Mouse (Mus musculus): Measurements from ENCODE around the gene Mcm3. TPM values are rescaled to one million over a fixed set of nuclear protein-coding genes. Genes with fewer than 3 reads are reported as not detected.

Mcm3 gene
- polyA plus RNA-seq, 1 experiment from 2014 or later = 27.6 TPM

- Histone ChIP-seq H3K36me3 (ENCODE audit: control insufficient read depth, insufficient read depth) (peaks cover 44% of the 10 kb centered on the region), H3K27me3 (replicated peaks; ENCODE audit: control insufficient read depth, insufficient read depth, low read length) (no peaks in the 10 kb centered on the region), H3K9ac (ENCODE audit: low read depth, low read length) (no peak overlapping the region), H3K9me3 (ENCODE audit: control insufficient read depth) (no peaks in the 10 kb centered on the region), H3K4me3 (ENCODE audit: low read depth, low read length) (no peak overlapping the region), H3K4me2 (replicated peaks; ENCODE audit: low read depth) (no peak overlapping the region), H3K4me1 (replicated peaks; ENCODE audit: control insufficient read depth, insufficient read depth, low read length) (no peaks in the 10 kb centered on the region), H3K27ac (ENCODE audit: low read depth, low read length) (no peak overlapping the region)
- no peak for TF ChIP-seq CTCF (IDR thresholded peaks at IDR 0.05; ENCODE audit: low read depth)
- ATAC-seq = no peak
- 91% methylated on average over 8 of the region's 8 CpGs for WGBS
Observed at GRCm38 (mm10) chr1:20814521-20814920, 5.6 kb downstream of the Mcm3 start.

- Histone ChIP-seq H3K9me3 (ENCODE audit: control insufficient read depth) (no peaks in the 10 kb centered on the region), H3K4me2 (replicated peaks; ENCODE audit: low read depth) (no peak overlapping the region), H3K27ac (ENCODE audit: low read depth, low read length) (no peak overlapping the region), H3K36me3 (ENCODE audit: control insufficient read depth, insufficient read depth) (peaks cover 70% of the 10 kb centered on the region), H3K27me3 (replicated peaks; ENCODE audit: control insufficient read depth, insufficient read depth, low read length) (no peaks in the 10 kb centered on the region), H3K4me3 (ENCODE audit: low read depth, low read length) (no peak overlapping the region), H3K4me1 (replicated peaks; ENCODE audit: control insufficient read depth, insufficient read depth, low read length) (no peaks in the 10 kb centered on the region), H3K9ac (ENCODE audit: low read depth, low read length) (no peak overlapping the region)
- WGBS = 93% methylated on average over 10 of the region's 10 CpGs
- no peak for TF ChIP-seq CTCF (IDR thresholded peaks at IDR 0.05; ENCODE audit: low read depth)
- no peak for ATAC-seq
Observed at GRCm38 (mm10) chr1:20804526-20804925, 15.6 kb downstream of the Mcm3 start.

- Histone ChIP-seq H3K36me3 (ENCODE audit: control insufficient read depth, insufficient read depth) (peaks cover 45% of the 10 kb centered on the region), H3K4me2 (replicated peaks; ENCODE audit: low read depth) (no peak overlapping the region), H3K9me3 (ENCODE audit: control insufficient read depth) (no peaks in the 10 kb centered on the region), H3K27me3 (replicated peaks; ENCODE audit: control insufficient read depth, insufficient read depth, low read length) (no peaks in the 10 kb centered on the region), H3K9ac (ENCODE audit: low read depth, low read length) (no peak overlapping the region), H3K4me1 (replicated peaks; ENCODE audit: control insufficient read depth, insufficient read depth, low read length) (no peaks in the 10 kb centered on the region), H3K4me3 (ENCODE audit: low read depth, low read length) (no peak overlapping the region), H3K27ac (ENCODE audit: low read depth, low read length) (no peak overlapping the region)
- ATAC-seq = no peak
- 86% methylated on average over 8 of the region's 8 CpGs for WGBS
- TF ChIP-seq CTCF (IDR thresholded peaks at IDR 0.05; ENCODE audit: low read depth) = peak; percentile 75
Observed at GRCm38 (mm10) chr1:20801682-20802390, 18.3 kb downstream of the Mcm3 start.

- Histone ChIP-seq H3K36me3 (ENCODE audit: control insufficient read depth, insufficient read depth) (peaks cover 39% of the 10 kb centered on the region), H3K9ac (ENCODE audit: low read depth, low read length) (no peak overlapping the region), H3K27me3 (replicated peaks; ENCODE audit: control insufficient read depth, insufficient read depth, low read length) (no peaks in the 10 kb centered on the region), H3K4me1 (replicated peaks; ENCODE audit: control insufficient read depth, insufficient read depth, low read length) (no peaks in the 10 kb centered on the region), H3K4me2 (replicated peaks; ENCODE audit: low read depth) (no peak overlapping the region), H3K9me3 (ENCODE audit: control insufficient read depth) (no peaks in the 10 kb centered on the region), H3K4me3 (ENCODE audit: low read depth, low read length) (no peak overlapping the region), H3K27ac (ENCODE audit: low read depth, low read length) (no peak overlapping the region)
- 98% methylated on average over 2 of the region's 2 CpGs for WGBS
- no peak for TF ChIP-seq CTCF (IDR thresholded peaks at IDR 0.05; ENCODE audit: low read depth)
- ATAC-seq = no peak
Observed at GRCm38 (mm10) chr1:20801275-20801674, 18.8 kb downstream of the Mcm3 start.

- Histone ChIP-seq H3K27ac (ENCODE audit: low read depth, low read length) (no peak overlapping the region), H3K36me3 (ENCODE audit: control insufficient read depth, insufficient read depth) (no peaks in the 10 kb centered on the region), H3K4me2 (replicated peaks; ENCODE audit: low read depth) (no peak overlapping the region), H3K9me3 (ENCODE audit: control insufficient read depth) (no peaks in the 10 kb centered on the region), H3K9ac (ENCODE audit: low read depth, low read length) (no peak overlapping the region), H3K4me3 (ENCODE audit: low read depth, low read length) (no peak overlapping the region), H3K4me1 (replicated peaks; ENCODE audit: control insufficient read depth, insufficient read depth, low read length) (no peaks in the 10 kb centered on the region), H3K27me3 (replicated peaks; ENCODE audit: control insufficient read depth, insufficient read depth, low read length) (no peaks in the 10 kb centered on the region)
- no peak for TF ChIP-seq CTCF (IDR thresholded peaks at IDR 0.05; ENCODE audit: low read depth)
- 90% methylated on average over 5 of the region's 5 CpGs for WGBS
- ATAC-seq = no peak
Observed at GRCm38 (mm10) chr1:20795178-20795577, 24.9 kb downstream of the Mcm3 start.

GRCm38 (mm10) chr1:20794760-20795159, 25.4 kb downstream of the Mcm3 start:
- Histone ChIP-seq H3K4me2 (replicated peaks; ENCODE audit: low read depth) (no peak overlapping the region), H3K4me3 (ENCODE audit: low read depth, low read length) (no peak overlapping the region), H3K9ac (ENCODE audit: low read depth, low read length) (no peak overlapping the region), H3K36me3 (ENCODE audit: control insufficient read depth, insufficient read depth) (no peaks in the 10 kb centered on the region), H3K9me3 (ENCODE audit: control insufficient read depth) (no peaks in the 10 kb centered on the region), H3K4me1 (replicated peaks; ENCODE audit: control insufficient read depth, insufficient read depth, low read length) (no peaks in the 10 kb centered on the region), H3K27ac (ENCODE audit: low read depth, low read length) (no peak overlapping the region), H3K27me3 (replicated peaks; ENCODE audit: control insufficient read depth, insufficient read depth, low read length) (no peaks in the 10 kb centered on the region)
- WGBS = 92% methylated on average over 4 of the region's 4 CpGs
- ATAC-seq = no peak
- TF ChIP-seq CTCF (IDR thresholded peaks at IDR 0.05; ENCODE audit: low read depth) = no peak
